ENCODE assay signal across 8 mouse cellular contexts in the genomic region with DNA sequence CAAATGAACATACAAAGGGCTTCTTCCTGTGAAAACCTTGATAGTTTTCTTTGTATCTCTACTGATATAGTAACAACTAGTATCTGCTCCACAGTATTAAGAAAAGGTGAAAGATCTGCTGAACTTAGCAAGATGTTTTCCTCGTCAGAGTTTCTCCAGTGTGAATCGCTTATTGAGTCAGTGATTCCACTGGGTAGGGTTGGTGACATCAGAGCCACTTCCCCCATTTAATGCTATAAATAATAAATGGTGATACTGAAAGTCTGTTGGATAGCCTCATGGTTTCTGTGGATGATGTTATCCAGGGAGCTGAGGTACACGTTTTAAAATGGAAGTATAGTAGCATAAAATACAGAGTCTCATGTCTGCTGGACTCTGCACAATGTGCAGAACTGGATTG. TPM values are rescaled to one million over a fixed set of nuclear protein-coding genes. Genes with fewer than 3 reads are reported as not detected.
A peak's percentile ranks its signal among the peaks of the same experiment; 100 is the strongest.
DNase-seq lines count a peak whose midpoint lies in the region; ATAC-seq and TF ChIP-seq lines count a peak whose summit lies in the region.

No protein-coding gene starts in this region.

- peak overlapping the region; percentile 63 for H3K4me3 ChIP-seq in cerebellum, adult 2 months (replicated peaks; ENCODE audit: insufficient read depth, low read depth, low read length)
- H3K4me3 ChIP-seq in forebrain, embryonic 12.5 days (replicated peaks): peak overlapping the region; percentile 99
- peak overlapping the region; percentile 98 for H3K4me3 ChIP-seq in liver, embryonic 13.5 days (replicated peaks)

- peak overlapping the region; percentile 97 for H3K9ac ChIP-seq in forebrain, embryonic 12.5 days
- peak overlapping the region; percentile 99 for H3K9ac ChIP-seq in liver, embryonic 13.5 days

- H3K36me3 ChIP-seq in forebrain, embryonic 12.5 days (replicated peaks): no peaks in the 10 kb centered on the region
- no peaks in the 10 kb centered on the region for H3K36me3 ChIP-seq in liver, embryonic 13.5 days

- H3K9me3 ChIP-seq in forebrain, embryonic 12.5 days: no peaks in the 10 kb centered on the region
- no peaks in the 10 kb centered on the region for H3K9me3 ChIP-seq in liver, embryonic 13.5 days (replicated peaks)

- peaks cover 9% of the 10 kb centered on the region; the same call in 1 of the 2 replicates for H3K4me1 ChIP-seq in cerebellum, adult 2 months (ENCODE audit: control insufficient read depth, insufficient read depth, low read length)
- peaks cover 21% of the 10 kb centered on the region for H3K4me1 ChIP-seq in forebrain, embryonic 12.5 days
- H3K4me1 ChIP-seq in liver, embryonic 13.5 days (replicated peaks): peaks cover 52% of the 10 kb centered on the region

- TF ChIP-seq POLR2A in cerebellum, adult 2 months (IDR thresholded peaks at IDR 0.05; ENCODE audit: borderline replicate concordance, insufficient read depth, low read length): no peak

- peak overlapping the region; percentile 93 for H3K4me2 ChIP-seq in forebrain, embryonic 12.5 days
- H3K4me2 ChIP-seq in liver, embryonic 13.5 days: peak overlapping the region; percentile 93

- no peak for TF ChIP-seq CTCF in cerebellum, adult 2 months (IDR thresholded peaks at IDR 0.05; ENCODE audit: borderline replicate concordance, insufficient read depth, low read depth, low read length)

- DNase-seq in cerebellum, adult 2 months: no peak
- no peak for DNase-seq in cerebellum, adult 11-12 months
- DNase-seq in 416B (ENCODE audit: low read depth): peak; percentile 80
- no peak for DNase-seq in liver, embryonic 13.5 days
- DNase-seq in cerebellum, adult 11 months: no peak
- DNase-seq in left cerebral cortex, adult 8-10 months (ENCODE audit: low spot score in 2 of 2): no peak
- DNase-seq in left cerebral cortex, adult 11 months (ENCODE audit: low spot score): no peak

- no peak for ATAC-seq in forebrain, embryonic 12.5 days (ENCODE audit: low FRiP score)
- ATAC-seq in liver, embryonic 13.5 days (ENCODE audit: low read depth): no peak

- WGBS in cerebellum, adult 2 months: 4% methylated on average over 3 of the region's 3 CpGs
- WGBS in forebrain, embryonic 12.5 days: 56% methylated on average over 3 of the region's 3 CpGs
- 16% methylated on average over 3 of the region's 3 CpGs for WGBS in liver, embryonic 13.5 days (ENCODE audit: insufficient replicate concordance)

- peak overlapping the region; percentile 72; the same call in 1 of the 2 replicates for H3K27ac ChIP-seq in cerebellum, adult 2 months (ENCODE audit: insufficient read depth, low read length)
- H3K27ac ChIP-seq in forebrain, embryonic 12.5 days: 0 out of 2 replicates have a peak overlapping the region, but pooled peaks have one; percentile 98
- peak overlapping the region; percentile 97 for H3K27ac ChIP-seq in liver, embryonic 13.5 days

- H3K27me3 ChIP-seq in cerebellum, adult 2 months (ENCODE audit: control insufficient read depth, insufficient read depth, low read length): no peaks in the 10 kb centered on the region
- H3K27me3 ChIP-seq in forebrain, embryonic 12.5 days: no peaks in the 10 kb centered on the region
- H3K27me3 ChIP-seq in liver, embryonic 13.5 days: no peaks in the 10 kb centered on the region

RNA-seq across cellular contexts. Expression of gene Fbxw11, which starts 1.5 kb away (rescaled TPM):
- 122 and 132 TPM in 2 replicates for polyA plus RNA-seq in cerebellum, adult 2 months (2012; rRNA removed)
- 111 and 114 TPM in 2 replicates for polyA plus RNA-seq in forebrain, embryonic 12.5 days (2016; fragmentation: Nextera tagmentation; extraction: Ambion mirVana)
- polyA plus RNA-seq in liver, embryonic 13.5 days (2015; fragmentation: Nextera tagmentation; extraction: Ambion mirVana): 19.2 and 23.9 TPM in 2 replicates
- 100 to 1,000 TPM; 109 to 129 (median 121) TPM for total RNA-seq in left cerebral cortex, adult 8-10 months (2022)
